Comparison of ENCODE assay signal across 9 mouse cellular contexts in genomic region chr15:40167276-40168139, GRCm38 (mm10). TPM values are rescaled to one million over a fixed set of nuclear protein-coding genes. Genes with fewer than 3 reads are reported as not detected.
DNase-seq lines count a peak whose midpoint lies in the region; ATAC-seq lines count a peak whose summit lies in the region.
"Had no signal": no experiment of that assay in that cellular context is flagged by ENCODE, and none has a peak within 500 bp of the region (broad histone marks: within the 10 kb centered on the region; RNA-seq: fewer than 3 reads in every experiment).

No protein-coding gene starts in this region.

- no peaks in the 10 kb centered on the region for H3K36me3 ChIP-seq in heart, embryonic 14.5 days (ENCODE audit: control insufficient read depth, insufficient read depth, low read length)
- no peaks in the 10 kb centered on the region for H3K36me3 ChIP-seq in neural tube, embryonic 15.5 days

- peaks cover 3 to 10% of the 10 kb centered on the region in 2 experiments; a peak in 3 of 4 replicates for H3K4me1 ChIP-seq in heart, embryonic 14.5 days (ENCODE audit: control insufficient read depth in 2 of 2, insufficient read depth in 2 of 2, low read length in 2 of 2)
- H3K4me1 ChIP-seq in neural tube, embryonic 15.5 days, result peaks cover 16% of the 10 kb centered on the region

- 58% methylated on average over 26 of the region's 26 CpGs for WGBS in heart, embryonic 14.5 days
- WGBS in neural tube, embryonic 15.5 days, result 57% methylated on average over 26 of the region's 26 CpGs

- peak; percentile 28 for DNase-seq in adrenal gland, adult 2 months
- DNase-seq in adrenal gland, adult 8-10 months, result no peak
- peak; percentile 34 to 51 for DNase-seq in cerebellum, adult 18-20 months
- DNase-seq in kidney, postnatal 10 days, result peak; percentile 64
- no peak for DNase-seq in ovary, postnatal 14 days (ENCODE audit: low spot score)

- peak overlapping the region; percentile 61; the same call in 1 of the 2 replicates for H3K9ac ChIP-seq in heart, embryonic 14.5 days (ENCODE audit: low read length)
- no peak overlapping the region for H3K9ac ChIP-seq in neural tube, embryonic 15.5 days (replicated peaks)

- no peaks in the 10 kb centered on the region for H3K27me3 ChIP-seq in heart, embryonic 14.5 days (ENCODE audit: control insufficient read depth, insufficient read depth, low read length)
- no peaks in the 10 kb centered on the region for H3K27me3 ChIP-seq in neural tube, embryonic 15.5 days (replicated peaks)

- no peaks in the 10 kb centered on the region for H3K9me3 ChIP-seq in heart, embryonic 14.5 days (ENCODE audit: control insufficient read depth, low read length)
- no peaks in the 10 kb centered on the region for H3K9me3 ChIP-seq in neural tube, embryonic 15.5 days (replicated peaks)

- ATAC-seq in heart, embryonic 14.5 days (ENCODE audit: insufficient number of reproducible peaks, insufficient read depth, low FRiP score, low read depth), result no peak
- ATAC-seq in neural tube, embryonic 15.5 days (ENCODE audit: low FRiP score), result no peak
- ATAC-seq in megakaryocyte progenitor cell, adult 5-6 weeks (replicated peaks; ENCODE audit: poor library complexity), result no peak

- peak overlapping the region; percentile 60 for H3K4me2 ChIP-seq in heart, embryonic 14.5 days (ENCODE audit: low read length)
- H3K4me2 ChIP-seq in neural tube, embryonic 15.5 days, result peak overlapping the region; percentile 35

- peak overlapping the region; percentile 0 to 21; a peak in 2 of 4 replicates for H3K4me3 ChIP-seq in heart, embryonic 14.5 days (ENCODE audit: control insufficient read depth in 1 of 2, insufficient read depth in 1 of 2, low read depth in 1 of 2, low read length in 2 of 2)
- no peak overlapping the region for H3K4me3 ChIP-seq in neural tube, embryonic 15.5 days (replicated peaks)

- H3K27ac ChIP-seq in heart, embryonic 14.5 days (replicated peaks in 1 of 2; ENCODE audit: control insufficient read depth in 1 of 2, insufficient read depth in 1 of 2, low read depth in 2 of 2, low read length in 2 of 2), result no peak overlapping the region
- no peak overlapping the region for H3K27ac ChIP-seq in neural tube, embryonic 15.5 days (replicated peaks)

RNA-seq across cellular contexts. Expression of gene 9330182O14Rik, which starts 33.3 kb away (rescaled TPM):
- total RNA-seq in adrenal gland, adult 2 months (2021), result under 1 TPM in 1 of 2 experiments, not detected in 1; 0.55 TPM
- polyA plus RNA-seq in adrenal gland, adult 2 months (2012; rRNA removed), result 0.07 TPM in 1 of 2 replicates, not detected in the other
- total RNA-seq in adrenal gland, adult 8-10 months (2022), result under 1 TPM in 1 of 4 experiments, not detected in 3; 0.35 TPM
- not detected in 2 replicates for polyA plus RNA-seq in heart, embryonic 14.5 days (2014; fragmentation: Nextera tagmentation; extraction: Ambion mirVana)
- not detected in 2 replicates for polyA plus RNA-seq in neural tube, embryonic 15.5 days (2015; fragmentation: Nextera tagmentation; extraction: Ambion mirVana)
- not detected in 2 replicates for total RNA-seq in megakaryocyte progenitor cell, adult 5-6 weeks (2015)
- not detected in 2 replicates for total RNA-seq in megakaryocyte progenitor cell, adult 5-6 weeks (2017)
- polyA plus RNA-seq: limb, embryonic 11.5 days had no signal

Comparison
In these comparisons a context has a peak if more than half of its experiments do, and no peak if none do; other contexts are left out.
1. DNase-seq: peak in adrenal gland, adult 2 months (single experiment), cerebellum, adult 18-20 months (2 of 2) and kidney, postnatal 10 days (single experiment); none in adrenal gland, adult 8-10 months (single experiment) and ovary, postnatal 14 days (single experiment).